Mouse (Mus musculus) midbrain, embryonic 14.5 days (tissue): ENCODE results near the gene Smarca4. TPM values are rescaled to one million over a fixed set of nuclear protein-coding genes. Genes with fewer than 3 reads are reported as not detected.

ENCODE experiments used
- ATAC-seq: fragments of 200-750 bp; cut with Nextera tagmentation; 2 replicates; pipeline ENCODE4 v1.8.0; 2017; ENCODE audit warnings: moderate number of reproducible peaks, moderate library complexity; ENCODE audit not compliant: low FRiP score, low TSS enrichment
- DNase-seq: peaks from one replicate; pipeline ENCODE4 v3.0.0-alpha.2; 2015
- H3K27ac ChIP-seq: fragments of 300-500 bp; sonication (generic); replicated peaks from 2 replicates; pipeline ENCODE4 v1.5.1; 2014; ENCODE audit warnings: mild to moderate bottlenecking, low read depth, low read length, moderate library complexity
- H3K27me3 ChIP-seq: fragments of 300-500 bp; sonication (generic); 2 replicates; pipeline ENCODE4 v1.6.1; 2014; ENCODE audit warnings: low read length, control low read depth, mixed read lengths; ENCODE audit not compliant: control insufficient read depth, insufficient read depth
- H3K36me3 ChIP-seq: fragments of 300-500 bp; sonication (generic); 2 replicates; pipeline ENCODE4 v1.6.1; 2014; ENCODE audit warnings: low read length, control low read depth; ENCODE audit not compliant: control insufficient read depth, insufficient read depth
- H3K4me1 ChIP-seq: fragments of 300-500 bp; sonication (generic); 2 replicates; pipeline ENCODE4 v1.6.1; 2014; ENCODE audit warnings: mild to moderate bottlenecking, antibody characterized with exemption, low read length, control low read depth; ENCODE audit not compliant: control insufficient read depth, insufficient read depth
- H3K4me2 ChIP-seq: fragments of 300-500 bp; sonication (generic); 2 replicates; pipeline ENCODE4 v1.6.1; 2014; ENCODE audit warnings: mild to moderate bottlenecking, low read length, moderate library complexity
- H3K4me3 ChIP-seq: fragments of 300-500 bp; sonication (generic); replicated peaks from 2 replicates; pipeline ENCODE4 v1.5.1; 2014; ENCODE audit warnings: low read depth, low read length
- H3K9ac ChIP-seq: fragments of 300-500 bp; sonication (generic); replicated peaks from 2 replicates; pipeline ENCODE4 v1.6.1; 2014; ENCODE audit warnings: mild to moderate bottlenecking, low read length, moderate library complexity
- H3K9me3 ChIP-seq: fragments of 300-500 bp; sonication (generic); 2 replicates; pipeline ENCODE4 v1.6.1; 2016; ENCODE audit warnings: low read length, control low read depth, mixed read lengths; ENCODE audit not compliant: control insufficient read depth
- WGBS: fragments of 180-500 bp; shearing (Covaris S2); extraction: QIAGEN DNeasy Blood & Tissue Kit; methylation state at CpG from one replicate; pipeline ENCODE4 v1.1.7; 2014; 5-methylcytosine and 5-hydroxymethylcytosine counted together
- polyA plus RNA-seq: library from polyadenylated mRNA; unstranded; fragments of >200 nt; fragmentation: Nextera tagmentation; extraction: Ambion mirVana; gene quantifications from 2 replicates; pipeline ENCODE4 v1.2.1, GENCODE M21; 2014

Gene Smarca4
- polyA plus RNA-seq, 1 experiment from 2014 or later = 179 TPM

GRCm38 (mm10) chr9:21736580-21736979, 120.6 kb downstream of the Smarca4 start:
- Histone ChIP-seq H3K27ac (no peak overlapping the region), H3K36me3 (peaks cover 88% of the 10 kb centered on the region), H3K9me3 (no peaks in the 10 kb centered on the region), H3K4me1 (no peaks in the 10 kb centered on the region), H3K4me2 (no peak overlapping the region), H3K4me3 (no peak overlapping the region), H3K9ac (no peak overlapping the region), H3K27me3 (no peaks in the 10 kb centered on the region)
- ATAC-seq (no peak), DNase-seq (no peak)
- WGBS = 95% methylated on average over 3 of the region's 3 CpGs

GRCm38 (mm10) chr9:21737188-21737587, 121.2 kb downstream of the Smarca4 start:
- Histone ChIP-seq H3K4me1 (no peaks in the 10 kb centered on the region), H3K36me3 (peaks cover 88% of the 10 kb centered on the region), H3K4me2 (no peak overlapping the region), H3K4me3 (no peak overlapping the region), H3K27me3 (no peaks in the 10 kb centered on the region), H3K27ac (no peak overlapping the region), H3K9ac (no peak overlapping the region), H3K9me3 (no peaks in the 10 kb centered on the region)
- no peak for ATAC-seq
- 95% methylated on average over 10 of the region's 10 CpGs for WGBS
- DNase-seq = no peak

- Histone ChIP-seq H3K27ac (no peak overlapping the region), H3K36me3 (peaks cover 84% of the 10 kb centered on the region), H3K27me3 (no peaks in the 10 kb centered on the region), H3K9me3 (no peaks in the 10 kb centered on the region), H3K4me3 (no peak overlapping the region), H3K4me2 (no peak overlapping the region), H3K9ac (no peak overlapping the region), H3K4me1 (no peaks in the 10 kb centered on the region)
- DNase-seq (no peak), ATAC-seq (no peak)
- 93% methylated on average over 7 of the region's 7 CpGs for WGBS
These were observed 122.8 kb downstream of the Smarca4 start for GRCm38 (mm10) chr9:21738776-21739175.

GRCm38 (mm10) chr9:21740427-21740826, 124.5 kb downstream of the Smarca4 start:
- H3K4me3 ChIP-seq = no peak overlapping the region
- H3K4me1 ChIP-seq = no peaks in the 10 kb centered on the region
- H3K4me2 ChIP-seq = no peak overlapping the region
- H3K27me3 ChIP-seq = no peaks in the 10 kb centered on the region
- H3K9me3 ChIP-seq = no peaks in the 10 kb centered on the region
- H3K9ac ChIP-seq = no peak overlapping the region
- 95% methylated on average over 14 of the region's 14 CpGs for WGBS
- peaks cover 85% of the 10 kb centered on the region for H3K36me3 ChIP-seq
- DNase-seq = no peak
- no peak overlapping the region for H3K27ac ChIP-seq
- no peak for ATAC-seq

GRCm38 (mm10) chr9:21741514-21741913, 125.5 kb downstream of the Smarca4 start:
- Histone ChIP-seq H3K27me3 (no peaks in the 10 kb centered on the region), H3K36me3 (peaks cover 90% of the 10 kb centered on the region), H3K4me2 (no peak overlapping the region), H3K9ac (no peak overlapping the region), H3K27ac (no peak overlapping the region), H3K4me3 (no peak overlapping the region), H3K9me3 (no peaks in the 10 kb centered on the region), H3K4me1 (no peaks in the 10 kb centered on the region)
- 96% methylated on average over 11 of the region's 11 CpGs for WGBS
- no peak for DNase-seq
- ATAC-seq = no peak

- H3K4me1 ChIP-seq = no peaks in the 10 kb centered on the region
- H3K27ac ChIP-seq = no peak overlapping the region
- H3K9ac ChIP-seq = no peak overlapping the region
- WGBS = 95% methylated on average over 3 of the region's 3 CpGs
- no peak overlapping the region for H3K4me3 ChIP-seq
- H3K36me3 ChIP-seq = peaks cover 74% of the 10 kb centered on the region
- DNase-seq (no peak), ATAC-seq (no peak)
- H3K4me2 ChIP-seq = no peak overlapping the region
- H3K27me3 ChIP-seq = no peaks in the 10 kb centered on the region
- H3K9me3 ChIP-seq = no peaks in the 10 kb centered on the region
These were observed 131.3 kb downstream of the Smarca4 start for GRCm38 (mm10) chr9:21747238-21747774.

GRCm38 (mm10) chr9:21748033-21748432, 132.1 kb downstream of the Smarca4 start:
- ATAC-seq = no peak
- Histone ChIP-seq H3K9me3 (no peaks in the 10 kb centered on the region), H3K27ac (no peak overlapping the region), H3K36me3 (peaks cover 68% of the 10 kb centered on the region), H3K27me3 (no peaks in the 10 kb centered on the region), H3K9ac (no peak overlapping the region), H3K4me2 (no peak overlapping the region), H3K4me3 (no peak overlapping the region), H3K4me1 (no peaks in the 10 kb centered on the region)
- peak; percentile 30 for DNase-seq
- WGBS = 77% methylated on average over 7 of the region's 7 CpGs

GRCm38 (mm10) chr9:21748491-21748890, 132.5 kb downstream of the Smarca4 start:
- DNase-seq (no peak), ATAC-seq (no peak)
- no peaks in the 10 kb centered on the region for H3K9me3 ChIP-seq
- no peak overlapping the region for H3K27ac ChIP-seq
- no peak overlapping the region for H3K4me2 ChIP-seq
- H3K27me3 ChIP-seq = no peaks in the 10 kb centered on the region
- H3K4me3 ChIP-seq = no peak overlapping the region
- no peaks in the 10 kb centered on the region for H3K4me1 ChIP-seq
- H3K9ac ChIP-seq = no peak overlapping the region
- peaks cover 67% of the 10 kb centered on the region for H3K36me3 ChIP-seq
- WGBS = 92% methylated on average over 10 of the region's 10 CpGs

- Histone ChIP-seq H3K4me2 (no peak overlapping the region), H3K4me1 (no peaks in the 10 kb centered on the region), H3K9ac (no peak overlapping the region), H3K27ac (no peak overlapping the region), H3K4me3 (no peak overlapping the region), H3K36me3 (peaks cover 57% of the 10 kb centered on the region), H3K27me3 (no peaks in the 10 kb centered on the region), H3K9me3 (no peaks in the 10 kb centered on the region)
- WGBS = 90% methylated on average over 6 of the region's 6 CpGs
- DNase-seq (no peak), ATAC-seq (no peak)
These were observed 133.6 kb downstream of the Smarca4 start for GRCm38 (mm10) chr9:21749382-21750118.
